Mouse (Mus musculus) heart, embryonic 16.5 days (tissue): ENCODE results near the gene Inpp4b. TPM values are rescaled to one million over a fixed set of nuclear protein-coding genes. Genes with fewer than 3 reads are reported as not detected.

Experiments
- ATAC-seq: fragments of 200-750 bp; cut with Nextera tagmentation; replicated peaks from 2 replicates; pipeline ENCODE4 v1.8.0; 2017; ENCODE audit warnings: moderate number of reproducible peaks; ENCODE audit not compliant: insufficient read depth, low FRiP score; ENCODE audit errors: extremely low read depth
- H3K27ac ChIP-seq: fragments of 300-500 bp; sonication (generic); 2 replicates; pipeline ENCODE4 v1.5.1; 2014; ENCODE audit warnings: mild to moderate bottlenecking, low read length, control low read depth, moderate library complexity
- H3K27me3 ChIP-seq: fragments of 300-500 bp; sonication (generic); 2 replicates; pipeline ENCODE4 v1.6.1; 2014; ENCODE audit warnings: low read length, mixed read lengths; ENCODE audit not compliant: control insufficient read depth, insufficient read depth
- H3K36me3 ChIP-seq: fragments of 300-500 bp; sonication (generic); 2 replicates; pipeline ENCODE4 v1.6.1; 2014; ENCODE audit not compliant: control insufficient read depth, insufficient read depth
- H3K4me1 ChIP-seq: fragments of 300-500 bp; sonication (generic); 2 replicates; pipeline ENCODE4 v1.6.1; 2014; ENCODE audit warnings: low read length, mixed read lengths; ENCODE audit not compliant: control insufficient read depth, insufficient read depth
- H3K4me2 ChIP-seq: fragments of 300-500 bp; sonication (generic); 2 replicates; pipeline ENCODE4 v1.6.1; 2014; ENCODE audit warnings: low read depth, mild to moderate bottlenecking, control low read depth, low read length
- H3K4me3 ChIP-seq: fragments of 300-500 bp; sonication (generic); 2 replicates; pipeline ENCODE4 v1.5.1; 2014; ENCODE audit warnings: mild to moderate bottlenecking, control low read depth, low read length
- H3K9ac ChIP-seq: fragments of 300-500 bp; sonication (generic); 2 replicates; pipeline ENCODE4 v1.6.1; 2014; ENCODE audit warnings: low read length, control low read depth
- H3K9me3 ChIP-seq: fragments of 300-500 bp; sonication (generic); replicated peaks from 2 replicates; pipeline ENCODE4 v1.6.1; 2016; ENCODE audit warnings: low read length; ENCODE audit not compliant: control insufficient read depth
- WGBS: fragments of 180-500 bp; shearing (Covaris S2); extraction: QIAGEN DNeasy Blood & Tissue Kit; methylation state at CpG from one replicate; pipeline ENCODE4 v1.1.7; 2014; 5-methylcytosine and 5-hydroxymethylcytosine counted together
- polyA plus RNA-seq: library from polyadenylated mRNA; unstranded; fragments of >200 nt; fragmentation: Nextera tagmentation; extraction: Ambion mirVana; gene quantifications from 2 replicates; pipeline ENCODE4 v1.2.1, GENCODE M21; 2015

Inpp4b gene
- polyA plus RNA-seq, 1 experiment from 2014 or later = 12.2 TPM

DNA sequence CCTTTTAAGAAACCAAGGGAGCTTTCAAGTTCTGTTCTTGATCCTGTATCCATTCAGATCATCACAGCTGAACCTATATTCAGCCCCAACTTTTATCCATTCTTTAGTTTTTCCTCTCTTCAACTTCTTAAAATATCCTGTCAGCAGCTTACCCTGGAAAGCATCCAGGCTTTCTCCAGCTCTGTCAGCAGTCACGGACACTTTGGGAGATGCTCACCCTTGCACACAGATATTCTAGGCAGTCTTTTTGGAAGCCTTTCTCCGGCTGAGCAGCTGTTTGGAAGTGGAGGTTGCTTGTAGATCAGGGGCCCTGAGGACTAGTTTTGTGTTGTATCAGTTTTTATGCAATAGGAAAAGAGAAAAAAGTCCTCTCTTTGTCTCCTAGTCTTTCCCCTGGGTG lies 270.3 kb downstream of the Inpp4b start:
- Histone ChIP-seq H3K9ac (no peak overlapping the region), H3K27me3 (no peaks in the 10 kb centered on the region), H3K4me3 (no peak overlapping the region), H3K4me2 (no peak overlapping the region), H3K4me1 (peaks cover 5% of the 10 kb centered on the region), H3K9me3 (no peaks in the 10 kb centered on the region), H3K36me3 (no peaks in the 10 kb centered on the region), H3K27ac (no peak overlapping the region)
- 19% methylated on average over 2 of the region's 2 CpGs for WGBS
- no peak for ATAC-seq

DNA sequence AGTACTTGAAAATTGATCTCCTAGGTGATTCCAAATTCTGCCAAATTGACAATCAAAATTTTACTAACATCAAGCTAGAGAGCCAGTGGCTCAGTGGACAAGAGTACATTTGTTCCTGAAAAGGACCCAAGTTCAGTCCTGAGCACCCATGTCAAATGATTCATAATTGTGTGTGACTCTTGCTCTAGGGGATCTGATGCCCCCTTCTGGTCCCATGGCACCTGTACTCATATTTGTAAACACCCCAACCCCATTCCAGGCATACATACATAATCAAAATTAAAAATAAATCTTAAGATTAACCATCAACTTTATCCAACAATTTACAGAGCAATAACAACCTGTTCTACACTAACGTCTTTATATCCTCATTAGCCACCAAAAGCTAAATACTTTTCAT lies 271.8 kb downstream of the Inpp4b start:
- Histone ChIP-seq H3K27me3 (no peaks in the 10 kb centered on the region), H3K36me3 (no peaks in the 10 kb centered on the region), H3K9me3 (no peaks in the 10 kb centered on the region), H3K4me2 (no peak overlapping the region), H3K27ac (no peak overlapping the region), H3K4me1 (peaks cover 5% of the 10 kb centered on the region), H3K4me3 (no peak overlapping the region), H3K9ac (no peak overlapping the region)
- 86% methylated on average over 1 of the region's 1 CpGs for WGBS
- ATAC-seq = no peak

DNA sequence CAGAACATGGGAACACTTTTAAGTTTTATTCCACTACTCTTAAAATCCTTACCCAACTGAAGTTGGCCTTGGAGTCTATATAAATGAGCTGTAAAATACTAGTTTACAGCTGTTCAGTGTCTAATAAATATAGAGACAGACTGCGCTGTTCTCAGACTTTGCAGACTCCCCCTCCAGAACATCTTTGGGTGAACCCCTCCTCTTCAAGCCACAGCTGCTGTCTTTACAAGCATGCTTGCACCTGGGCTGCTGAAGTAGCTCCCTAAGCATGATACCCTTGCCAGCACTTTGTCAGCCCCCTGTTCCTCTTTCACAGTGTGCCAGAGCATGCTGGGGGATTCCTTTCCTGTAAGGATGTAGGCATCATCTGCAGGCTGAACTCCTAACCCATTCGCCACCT lies 272.2 kb downstream of the Inpp4b start:
- 80% methylated on average over 2 of the region's 2 CpGs for WGBS
- no peak overlapping the region for H3K4me2 ChIP-seq
- no peaks in the 10 kb centered on the region for H3K9me3 ChIP-seq
- H3K4me3 ChIP-seq = no peak overlapping the region
- no peak overlapping the region for H3K27ac ChIP-seq
- peaks cover 5% of the 10 kb centered on the region for H3K4me1 ChIP-seq
- H3K9ac ChIP-seq = no peak overlapping the region
- H3K27me3 ChIP-seq = no peaks in the 10 kb centered on the region
- no peaks in the 10 kb centered on the region for H3K36me3 ChIP-seq
- no peak for ATAC-seq

DNA sequence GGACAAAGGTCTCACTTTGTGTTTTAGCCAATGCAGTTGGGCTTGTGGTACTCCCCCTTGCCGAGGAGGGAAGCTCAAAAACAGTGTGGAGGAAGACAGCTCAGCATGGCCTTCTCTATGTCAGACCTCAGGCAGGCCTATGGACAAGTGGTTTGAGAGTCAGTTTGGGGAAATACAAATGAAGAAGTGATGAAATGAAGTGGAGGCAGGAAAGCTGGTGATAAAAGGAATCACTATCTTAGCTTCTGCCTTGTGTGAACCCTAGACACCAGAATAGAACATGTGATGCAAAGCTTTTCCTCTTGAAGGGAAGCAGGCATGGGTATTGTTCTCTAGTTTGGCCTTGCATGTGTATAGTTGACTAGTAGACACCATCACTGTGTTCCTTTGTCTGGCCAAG lies 273.2 kb downstream of the Inpp4b start:
- WGBS = 52% methylated on average over 1 of the region's 1 CpGs
- H3K27ac ChIP-seq = no peak overlapping the region
- no peaks in the 10 kb centered on the region for H3K27me3 ChIP-seq
- no peak for ATAC-seq
- no peaks in the 10 kb centered on the region for H3K9me3 ChIP-seq
- H3K9ac ChIP-seq = no peak overlapping the region
- H3K4me2 ChIP-seq = no peak overlapping the region
- H3K4me3 ChIP-seq = no peak overlapping the region
- H3K36me3 ChIP-seq = no peaks in the 10 kb centered on the region
- H3K4me1 ChIP-seq = peaks cover 5% of the 10 kb centered on the region

DNA sequence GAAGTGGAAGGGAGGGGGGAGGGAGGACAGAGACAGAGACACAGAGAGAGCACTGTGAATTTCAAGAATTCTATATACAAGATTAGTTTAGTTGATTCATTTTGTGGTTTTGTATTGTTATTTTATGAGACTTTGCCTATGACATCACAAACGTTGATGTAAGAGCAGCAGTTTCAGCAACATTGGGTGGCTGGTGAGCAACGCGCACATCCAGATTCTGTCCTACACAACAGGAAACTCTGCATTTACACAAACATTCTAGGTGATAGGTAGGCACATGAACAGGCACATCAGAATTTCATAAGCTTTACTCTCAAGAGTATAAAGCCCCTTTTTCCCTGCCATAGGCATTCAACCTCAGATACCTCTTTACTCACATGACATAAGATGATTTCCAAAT lies 276.6 kb downstream of the Inpp4b start:
- no peak overlapping the region for H3K27ac ChIP-seq
- H3K9me3 ChIP-seq = no peaks in the 10 kb centered on the region
- WGBS = 94% methylated on average over 3 of the region's 3 CpGs
- H3K9ac ChIP-seq = no peak overlapping the region
- no peaks in the 10 kb centered on the region for H3K27me3 ChIP-seq
- no peaks in the 10 kb centered on the region for H3K4me1 ChIP-seq
- H3K4me3 ChIP-seq = no peak overlapping the region
- no peak overlapping the region for H3K4me2 ChIP-seq
- no peaks in the 10 kb centered on the region for H3K36me3 ChIP-seq
- no peak for ATAC-seq

DNA sequence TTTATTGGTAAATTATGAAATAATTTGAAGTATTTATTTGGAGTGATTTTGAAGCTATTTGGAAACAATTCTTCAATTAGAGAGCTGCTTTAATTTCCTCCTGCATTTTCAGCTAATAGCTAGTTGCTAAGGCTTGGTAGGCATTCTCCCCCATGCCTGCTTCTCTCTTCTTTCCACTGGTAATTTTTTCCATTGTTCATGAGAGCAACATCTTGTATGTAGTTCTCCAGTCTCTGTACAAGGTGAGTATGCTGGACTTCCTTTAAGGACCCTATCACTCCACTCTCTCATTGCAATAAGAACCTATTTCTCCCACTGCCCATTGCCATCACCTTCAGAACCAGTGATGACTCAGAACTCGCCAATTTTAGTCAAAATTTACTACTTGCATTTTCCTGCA lies 292.7 kb downstream of the Inpp4b start:
- 70% methylated on average over 1 of the region's 1 CpGs for WGBS
- no peaks in the 10 kb centered on the region for H3K36me3 ChIP-seq
- H3K27me3 ChIP-seq = no peaks in the 10 kb centered on the region
- no peak overlapping the region for H3K4me3 ChIP-seq
- H3K4me1 ChIP-seq = peaks cover 3% of the 10 kb centered on the region; the same call in 1 of the 2 replicates
- no peaks in the 10 kb centered on the region; the same call in 1 of the 2 replicates for H3K9me3 ChIP-seq
- H3K4me2 ChIP-seq = no peak overlapping the region
- no peak overlapping the region for H3K27ac ChIP-seq
- ATAC-seq = no peak
- H3K9ac ChIP-seq = no peak overlapping the region

DNA sequence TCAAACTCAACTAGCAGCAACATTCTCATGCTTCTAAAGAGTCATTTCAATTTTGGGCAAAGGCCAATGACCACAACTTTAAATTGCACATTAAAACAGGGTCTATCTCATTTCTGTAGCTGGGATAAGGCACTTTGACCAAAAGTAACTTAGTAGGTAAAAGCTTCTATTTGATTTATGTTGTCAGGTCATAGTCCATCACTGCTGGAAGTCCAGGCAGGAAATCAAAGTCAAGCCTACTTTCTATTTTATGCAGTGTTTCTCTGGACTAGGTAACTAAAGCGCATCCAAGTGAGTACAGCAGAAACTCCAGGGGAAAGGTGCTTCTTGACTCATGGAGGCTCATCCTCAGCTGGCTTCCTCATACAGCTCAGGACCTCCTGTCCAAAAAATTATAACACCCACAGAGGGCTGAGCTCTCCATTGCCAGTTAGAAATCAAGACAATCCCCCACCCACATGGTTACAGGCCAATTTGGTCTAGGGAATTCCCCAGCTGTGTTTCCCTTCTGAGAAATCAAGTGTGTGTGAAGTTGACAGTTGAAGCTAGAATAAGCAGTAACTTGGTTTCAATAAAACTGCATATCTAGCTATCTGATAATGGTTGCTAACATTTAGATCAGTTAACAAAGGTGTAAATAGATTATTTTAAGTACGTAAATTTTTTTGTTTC lies 293.7 kb downstream of the Inpp4b start:
- WGBS = 74% methylated on average over 2 of the region's 2 CpGs
- Histone ChIP-seq H3K4me1 (peaks cover 3% of the 10 kb centered on the region; the same call in 1 of the 2 replicates), H3K4me2 (no peak overlapping the region)

DNA sequence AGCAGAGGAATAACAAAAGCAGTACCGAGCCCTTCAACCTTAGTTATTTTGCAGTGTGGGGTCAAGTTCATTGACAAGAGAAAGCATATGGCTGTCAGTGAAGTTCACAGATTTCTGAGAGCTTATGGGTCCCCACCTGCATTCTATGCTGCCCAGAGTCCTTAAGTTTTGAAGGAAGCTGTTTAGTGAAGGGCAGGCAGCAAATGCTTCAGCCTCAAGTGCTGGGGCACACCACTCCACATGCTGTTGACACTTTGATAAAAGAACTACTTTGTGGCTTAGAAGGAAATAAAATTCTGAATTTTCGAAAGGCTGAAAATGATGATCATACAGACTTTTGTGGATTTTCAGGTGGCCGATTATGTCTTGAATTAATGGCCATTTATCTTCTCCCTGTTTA lies 296.1 kb downstream of the Inpp4b start:
- Histone ChIP-seq H3K4me1 (peaks cover 3% of the 10 kb centered on the region; the same call in 1 of the 2 replicates), H3K27ac (no peak overlapping the region), H3K9me3 (no peaks in the 10 kb centered on the region), H3K27me3 (no peaks in the 10 kb centered on the region), H3K9ac (no peak overlapping the region), H3K36me3 (no peaks in the 10 kb centered on the region), H3K4me2 (no peak overlapping the region), H3K4me3 (no peak overlapping the region)
- WGBS = 74% methylated on average over 3 of the region's 3 CpGs
- ATAC-seq = no peak

More for the DNA sequence above, 293.7 kb downstream of the Inpp4b start:
- no peak for ATAC-seq
- H3K27ac ChIP-seq = no peak overlapping the region
- no peak overlapping the region for H3K9ac ChIP-seq
- no peaks in the 10 kb centered on the region for H3K27me3 ChIP-seq
- no peaks in the 10 kb centered on the region for H3K36me3 ChIP-seq
- no peak overlapping the region for H3K4me3 ChIP-seq
- H3K9me3 ChIP-seq = no peaks in the 10 kb centered on the region; the same call in 1 of the 2 replicates

DNA sequence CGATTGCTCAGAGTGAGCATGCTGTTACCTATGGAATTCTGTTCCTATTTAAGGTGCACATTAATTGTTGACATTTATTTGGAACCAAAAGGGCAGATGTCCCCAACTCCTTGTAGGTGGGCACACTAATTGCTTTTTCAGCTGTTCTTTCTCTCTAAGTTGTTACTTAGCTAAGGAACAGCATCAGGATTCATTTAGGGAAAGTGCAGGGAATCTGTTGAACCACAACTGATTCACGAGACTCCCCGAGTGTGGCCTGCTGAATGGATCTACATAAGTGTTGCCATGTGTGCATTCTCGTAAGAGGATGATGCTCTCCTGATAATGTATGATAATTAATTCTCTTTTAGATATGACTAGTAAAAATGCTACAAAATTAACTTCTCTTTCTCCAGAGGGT lies 297.5 kb downstream of the Inpp4b start:
- H3K27me3 ChIP-seq = no peaks in the 10 kb centered on the region
- no peaks in the 10 kb centered on the region for H3K36me3 ChIP-seq
- no peak overlapping the region for H3K4me2 ChIP-seq
- H3K9me3 ChIP-seq = no peaks in the 10 kb centered on the region
- WGBS = 75% methylated on average over 4 of the region's 4 CpGs
- no peak overlapping the region for H3K4me3 ChIP-seq
- no peak overlapping the region for H3K27ac ChIP-seq
- peaks cover 3% of the 10 kb centered on the region; the same call in 1 of the 2 replicates for H3K4me1 ChIP-seq
- ATAC-seq = no peak
- H3K9ac ChIP-seq = no peak overlapping the region
